Comparison of ENCODE assay signal across 11 mouse cellular contexts in the genomic region with DNA sequence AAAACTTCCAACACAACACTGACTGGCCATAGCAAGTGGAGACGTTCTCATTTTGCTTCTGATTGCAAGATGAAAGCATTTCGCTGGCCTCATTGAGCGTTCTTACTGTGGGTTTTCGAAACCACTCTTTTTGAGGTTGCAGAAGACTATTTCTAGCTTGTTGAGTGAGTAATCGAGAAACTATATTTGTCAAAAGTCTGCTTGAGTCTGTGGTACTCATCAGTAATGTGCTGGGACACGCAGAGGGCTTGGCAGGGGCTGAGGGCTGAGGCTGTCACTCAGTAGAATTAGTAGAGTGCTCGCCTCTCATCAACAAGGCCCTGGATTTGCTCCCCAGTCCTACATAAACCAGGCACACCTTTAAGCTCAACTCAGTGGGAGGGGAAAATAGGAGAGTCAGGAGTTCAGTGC. TPM values are rescaled to one million over a fixed set of nuclear protein-coding genes. Genes with fewer than 3 reads are reported as not detected.
A peak's percentile ranks its signal among the peaks of the same experiment; 100 is the strongest.
DNase-seq lines count a peak whose midpoint lies in the region; ATAC-seq lines count a peak whose summit lies in the region.
"Had no signal": no experiment of that assay in that cellular context is flagged by ENCODE, and none has a peak within 500 bp of the region (broad histone marks: within the 10 kb centered on the region; RNA-seq: fewer than 3 reads in every experiment).

No protein-coding gene starts in this region.

- no peaks in the 10 kb centered on the region for H3K9me3 ChIP-seq in heart, embryonic 12.5 days (replicated peaks)
- no peaks in the 10 kb centered on the region for H3K9me3 ChIP-seq in hindbrain, embryonic 12.5 days (replicated peaks)
- no peaks in the 10 kb centered on the region for H3K9me3 ChIP-seq in forebrain, embryonic 16.5 days (ENCODE audit: control insufficient read depth, low read length)
- H3K9me3 ChIP-seq in forebrain, embryonic 13.5 days (replicated peaks): no peaks in the 10 kb centered on the region

- DNase-seq in heart, adult 9 months (ENCODE audit: low spot score in 2 of 2): no peak
- peak; percentile 14 for DNase-seq in 3T3-L1 (ENCODE audit: low read depth, low spot score)
- DNase-seq in T-cell, adult 2 months (ENCODE audit: low spot score): peak; percentile 37
- DNase-seq in left cerebral cortex, postnatal 25 days (ENCODE audit: low spot score in 2 of 2): peak; percentile 34 to 79
- DNase-seq: cerebellum, adult 8-10 months; lung, adult 2 months; thymus, postnatal 25 days had no signal

- H3K27me3 ChIP-seq in heart, embryonic 12.5 days (replicated peaks): no peaks in the 10 kb centered on the region
- H3K27me3 ChIP-seq in hindbrain, embryonic 12.5 days: no peaks in the 10 kb centered on the region
- no peaks in the 10 kb centered on the region for H3K27me3 ChIP-seq in forebrain, embryonic 16.5 days (replicated peaks; ENCODE audit: control insufficient read depth, insufficient read depth, low read length)
- no peaks in the 10 kb centered on the region for H3K27me3 ChIP-seq in forebrain, embryonic 13.5 days

- WGBS in heart, embryonic 12.5 days: 75% methylated on average over 7 of the region's 7 CpGs
- 89% methylated on average over 7 of the region's 7 CpGs for WGBS in hindbrain, embryonic 12.5 days
- WGBS in forebrain, embryonic 16.5 days: 91% methylated on average over 7 of the region's 7 CpGs
- WGBS in forebrain, embryonic 13.5 days: 90% methylated on average over 7 of the region's 7 CpGs

- intact Hi-C loops in left cerebral cortex, postnatal 25 days (cut with DNase I): loop anchor here (2.0 to 5.0 kb wide), 3 partner anchors 82 to 176 kb away; no protein-coding TSS in a partner anchor

- 0 out of 2 replicates have a peak, but pooled peaks cover 3% of the 10 kb centered on the region for H3K36me3 ChIP-seq in heart, embryonic 12.5 days
- H3K36me3 ChIP-seq in hindbrain, embryonic 12.5 days: no peaks in the 10 kb centered on the region
- no peaks in the 10 kb centered on the region for H3K36me3 ChIP-seq in forebrain, embryonic 16.5 days (ENCODE audit: control insufficient read depth, insufficient read depth)
- peaks cover 6% of the 10 kb centered on the region; the same call in 1 of the 2 replicates for H3K36me3 ChIP-seq in forebrain, embryonic 13.5 days (ENCODE audit: poor library complexity, severe bottlenecking)

- no peak overlapping the region for H3K4me2 ChIP-seq in heart, embryonic 12.5 days
- no peak overlapping the region for H3K4me2 ChIP-seq in hindbrain, embryonic 12.5 days (replicated peaks)
- no peak overlapping the region for H3K4me2 ChIP-seq in forebrain, embryonic 16.5 days (ENCODE audit: low read length)
- no peak overlapping the region for H3K4me2 ChIP-seq in forebrain, embryonic 13.5 days

- H3K4me3 ChIP-seq in heart, embryonic 12.5 days: no peak overlapping the region
- no peak overlapping the region for H3K4me3 ChIP-seq in hindbrain, embryonic 12.5 days
- H3K4me3 ChIP-seq in forebrain, embryonic 16.5 days (replicated peaks; ENCODE audit: low read length): no peak overlapping the region
- no peak overlapping the region for H3K4me3 ChIP-seq in forebrain, embryonic 13.5 days

- no peak overlapping the region for H3K9ac ChIP-seq in heart, embryonic 12.5 days
- no peak overlapping the region for H3K9ac ChIP-seq in hindbrain, embryonic 12.5 days
- H3K9ac ChIP-seq in forebrain, embryonic 16.5 days (replicated peaks; ENCODE audit: low read depth, low read length): no peak overlapping the region
- no peak overlapping the region for H3K9ac ChIP-seq in forebrain, embryonic 13.5 days

- no peak for ATAC-seq in heart, embryonic 12.5 days (ENCODE audit: insufficient number of reproducible peaks, low FRiP score)
- no peak for ATAC-seq in hindbrain, embryonic 12.5 days (ENCODE audit: low FRiP score)
- ATAC-seq in forebrain, embryonic 16.5 days: no peak
- ATAC-seq in forebrain, embryonic 13.5 days: no peak

- H3K4me1 ChIP-seq in heart, embryonic 12.5 days (replicated peaks): peaks cover 34% of the 10 kb centered on the region
- peaks cover 2% of the 10 kb centered on the region; the same call in 1 of the 2 replicates for H3K4me1 ChIP-seq in hindbrain, embryonic 12.5 days
- H3K4me1 ChIP-seq in forebrain, embryonic 16.5 days (replicated peaks; ENCODE audit: control insufficient read depth, insufficient read depth, low read length): peaks cover 16% of the 10 kb centered on the region
- peaks cover 9% of the 10 kb centered on the region; the same call in 1 of the 2 replicates for H3K4me1 ChIP-seq in forebrain, embryonic 13.5 days

- 0 out of 2 replicates have a peak overlapping the region, but pooled peaks have one; percentile 48 for H3K27ac ChIP-seq in heart, embryonic 12.5 days (ENCODE audit: poor library complexity, severe bottlenecking)
- no peak overlapping the region for H3K27ac ChIP-seq in hindbrain, embryonic 12.5 days
- no peak overlapping the region for H3K27ac ChIP-seq in forebrain, embryonic 16.5 days (ENCODE audit: low read length)
- no peak overlapping the region for H3K27ac ChIP-seq in forebrain, embryonic 13.5 days

RNA-seq across cellular contexts. Expression of gene Shld1, which starts 1.9 kb away (rescaled TPM):
- polyA plus RNA-seq in heart, embryonic 12.5 days (2016; fragmentation: Nextera tagmentation; extraction: Ambion mirVana): 14.4 and 16.8 TPM in 2 replicates
- 10 to 100 TPM in 1 of 2 experiments, 1 to 10 TPM in 1; 8.5 to 11.8 TPM for total RNA-seq in left cerebral cortex, postnatal 25 days (2021)
- 18.4 and 19.9 TPM in 2 replicates for polyA plus RNA-seq in hindbrain, embryonic 12.5 days (2016; fragmentation: Nextera tagmentation; extraction: Ambion mirVana)
- polyA plus RNA-seq in forebrain, embryonic 16.5 days (2015; fragmentation: Nextera tagmentation; extraction: Ambion mirVana): 21.6 and 22.0 TPM in 2 replicates
- polyA plus RNA-seq in forebrain, embryonic 13.5 days (2015; fragmentation: Nextera tagmentation; extraction: Ambion mirVana): 21.7 and 23.6 TPM in 2 replicates

Comparison
In these comparisons a context has a peak if more than half of its experiments do, and no peak if none do; other contexts are left out.
1. DNase-seq: peak in 3T3-L1 (single experiment), T-cell, adult 2 months (single experiment) and left cerebral cortex, postnatal 25 days (2 of 2); none in heart, adult 9 months (0 of 2).